Mouse (Mus musculus) cerebellum, adult 2 months (tissue): ENCODE measurements around the gene Furin.
A peak's percentile ranks its signal among the peaks of the same experiment; 100 is the strongest.

Source experiments
- CTCF ChIP-seq: fragments of 200-500 bp; IDR thresholded peaks from 2 replicates; pipeline ENCODE4 v1.5.1; 2011; ENCODE audit warnings: low read depth, mild to moderate bottlenecking, control low read depth, low read length, moderate library complexity, borderline replicate concordance; ENCODE audit not compliant: insufficient read depth
- POLR2A ChIP-seq: fragments of 200-500 bp; IDR thresholded peaks from 2 replicates; pipeline ENCODE4 v1.6.1; 2011; ENCODE audit warnings: low read length, control low read depth, borderline replicate concordance; ENCODE audit not compliant: insufficient read depth

DNA sequence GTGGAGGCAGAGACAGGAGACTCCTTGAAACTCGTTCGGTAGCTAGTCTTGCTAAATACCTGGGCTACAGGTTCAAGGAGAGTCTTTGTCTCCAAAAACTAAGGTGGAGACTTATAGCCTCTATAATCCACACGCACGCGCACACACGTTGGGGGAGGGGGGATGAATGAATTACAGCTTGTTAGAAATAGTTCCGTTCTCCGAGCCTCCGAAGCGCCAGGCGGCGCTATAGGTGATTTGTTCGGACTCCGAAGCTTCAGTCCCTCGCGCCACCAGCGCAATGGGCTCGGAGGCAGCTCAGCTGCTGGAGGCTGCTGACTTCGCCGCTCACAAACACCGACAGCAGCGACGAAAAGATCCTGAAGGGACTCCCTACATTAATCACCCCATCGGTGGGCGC, 62.4 kb downstream of the Furin start, which contains the start of gene Hddc3:
- TF ChIP-seq CTCF (peak; percentile 81), POLR2A (peak; percentile 95)
